Mouse (Mus musculus): ENCODE results near the gene 5830473C10Rik.

DNA sequence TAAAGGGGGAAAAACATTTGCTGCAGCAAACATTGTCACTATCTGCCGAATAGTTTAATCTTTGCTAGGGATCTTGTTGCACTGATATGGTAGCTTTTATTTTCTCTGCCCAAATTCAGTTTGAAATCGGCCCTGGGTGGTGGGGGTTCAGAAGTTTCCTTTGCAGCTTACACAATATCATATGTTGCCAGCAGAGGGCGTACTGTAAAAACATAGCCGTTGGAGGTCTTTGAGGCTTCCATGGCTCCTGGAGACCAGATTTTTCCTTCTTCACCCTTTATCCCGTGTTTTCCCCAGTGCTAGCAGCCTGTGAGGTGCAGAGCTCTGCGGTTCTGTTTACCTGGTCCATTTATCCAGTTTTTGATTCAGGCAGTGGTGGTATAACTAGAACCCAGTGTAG is 40.6 kb downstream of the 5830473C10Rik start:
- no peak for TF ChIP-seq CTCF (IDR thresholded peaks at IDR 0.05; ENCODE audit: control insufficient read depth, insufficient read depth, insufficient replicate concordance, low read depth, low read length)
- no peak for TF ChIP-seq POLR2A (IDR thresholded peaks at IDR 0.05; ENCODE audit: control insufficient read depth, low read depth, low read length)
